Mouse (Mus musculus): ENCODE measurements around the gene Tex21.

GRCm38 (mm10) chr12:76265001-76265400 is 18.5 kb upstream of the Tex21 start:
- TF ChIP-seq CTCF (IDR thresholded peaks at IDR 0.05; ENCODE audit: extremely low read depth, insufficient read length, insufficient replicate concordance, low read depth, low read length) (no peak), POLR2A (IDR thresholded peaks at IDR 0.05; ENCODE audit: low read depth, low read length) (no peak)
